Mouse (Mus musculus) frontal cortex, postnatal 25 days (tissue): ENCODE data around the gene Sar1a.

Experiments used
- DNase-seq, 2 experiments: peaks; one replicate each; pipeline ENCODE4 v3.0.0; 2022; ENCODE audit warnings: low spot score in 2 of 2

Gene Sar1a

GRCm38 (mm10) chr10:61730171-61730570 lies 50.1 kb downstream of the Sar1a start:
- DNase-seq, result no peak

- DNase-seq, result no peak
Observed at GRCm38 (mm10) chr10:61734377-61734776, 54.3 kb downstream of the Sar1a start.

- DNase-seq, result no peak
Observed at GRCm38 (mm10) chr10:61736671-61737078, 56.6 kb downstream of the Sar1a start.

DNA sequence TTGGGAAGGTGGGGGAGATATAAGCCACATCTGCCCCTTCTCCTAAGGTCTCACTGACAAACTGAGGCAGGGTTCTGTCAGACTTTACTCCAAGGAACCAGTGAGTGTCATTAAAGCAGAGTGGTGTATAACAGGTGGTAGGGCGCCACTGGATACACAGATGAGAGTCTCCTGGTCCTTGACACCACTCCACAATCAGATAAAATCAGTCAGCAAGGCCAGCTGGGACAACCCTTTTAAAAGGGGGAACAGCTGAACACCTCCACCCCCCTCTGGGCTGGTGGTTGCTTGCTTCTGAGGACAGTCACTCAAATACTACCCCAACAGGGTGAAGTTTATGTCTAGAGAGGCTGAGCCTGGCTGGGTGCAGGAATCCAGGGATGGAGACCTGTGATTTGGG lies 57.4 kb downstream of the Sar1a start:
- no peak for DNase-seq

DNA sequence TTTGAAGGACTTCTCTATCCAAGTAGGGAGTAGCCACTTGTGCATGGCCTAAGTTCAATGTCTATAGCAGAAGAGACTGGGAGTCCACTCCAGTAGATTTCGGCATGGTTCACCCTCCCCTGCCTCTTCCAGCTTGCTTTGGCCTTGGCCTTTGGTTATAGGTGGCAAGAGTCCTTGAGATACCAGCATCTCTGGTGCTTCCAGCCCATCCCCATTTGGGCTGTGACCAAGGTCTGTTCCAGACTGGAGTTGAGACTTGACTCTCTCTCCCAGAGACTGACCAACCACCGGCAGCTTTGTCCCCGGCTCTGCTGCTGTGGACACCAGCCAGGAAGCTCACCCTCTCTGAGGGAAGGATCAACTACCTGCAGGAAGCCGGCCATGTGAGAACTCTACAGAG lies 58.0 kb downstream of the Sar1a start:
- DNase-seq, result no peak

- DNase-seq, result no peak
Observed at GRCm38 (mm10) chr10:61741306-61741705, 61.2 kb downstream of the Sar1a start.

GRCm38 (mm10) chr10:61741873-61742272 lies 61.8 kb downstream of the Sar1a start:
- DNase-seq, result no peak

DNA sequence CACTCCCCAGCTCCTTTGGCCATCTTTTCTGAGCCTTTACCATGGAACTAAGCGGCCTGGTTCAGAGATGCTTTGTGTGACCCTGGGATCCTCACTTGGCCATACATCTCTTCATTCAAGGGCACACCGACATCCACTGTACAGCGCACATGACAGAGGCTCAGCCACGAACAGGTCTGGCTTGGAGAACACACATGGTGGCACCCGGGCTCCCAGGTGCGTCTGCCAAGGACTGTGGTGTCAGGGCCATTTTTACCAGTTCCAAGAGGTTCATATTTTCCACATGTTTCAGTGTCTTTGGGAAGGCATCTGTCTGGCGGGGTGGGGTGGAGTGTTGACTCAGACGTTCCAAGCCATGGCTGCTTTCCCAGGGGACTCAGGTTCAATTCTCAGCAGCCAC lies 62.2 kb downstream of the Sar1a start:
- no peak for DNase-seq
